Mouse (Mus musculus): Measurements from ENCODE around the gene Vwa7.

Gene Vwa7

DNA sequence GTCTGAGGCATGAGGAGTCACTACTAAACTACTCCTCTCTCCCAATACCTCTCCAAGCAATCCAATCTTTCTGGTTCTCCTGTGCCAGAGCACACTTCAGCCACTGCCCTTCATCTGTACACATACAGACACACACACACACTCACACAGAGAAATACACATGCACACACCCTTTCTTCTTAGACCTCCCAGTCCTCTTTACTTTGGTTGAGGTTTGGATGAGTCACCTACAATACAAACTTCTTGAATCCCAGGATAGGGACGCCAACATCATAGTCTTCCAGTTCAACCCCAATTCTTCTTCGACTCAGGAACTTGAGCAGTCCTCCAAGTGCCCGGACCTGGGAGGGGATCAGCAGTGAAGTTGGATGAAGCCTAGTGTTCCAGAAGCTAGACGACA, 27.4 kb downstream of the Vwa7 start:
- intact Hi-C loops (cut with DNase I), result no loop called here

DNA sequence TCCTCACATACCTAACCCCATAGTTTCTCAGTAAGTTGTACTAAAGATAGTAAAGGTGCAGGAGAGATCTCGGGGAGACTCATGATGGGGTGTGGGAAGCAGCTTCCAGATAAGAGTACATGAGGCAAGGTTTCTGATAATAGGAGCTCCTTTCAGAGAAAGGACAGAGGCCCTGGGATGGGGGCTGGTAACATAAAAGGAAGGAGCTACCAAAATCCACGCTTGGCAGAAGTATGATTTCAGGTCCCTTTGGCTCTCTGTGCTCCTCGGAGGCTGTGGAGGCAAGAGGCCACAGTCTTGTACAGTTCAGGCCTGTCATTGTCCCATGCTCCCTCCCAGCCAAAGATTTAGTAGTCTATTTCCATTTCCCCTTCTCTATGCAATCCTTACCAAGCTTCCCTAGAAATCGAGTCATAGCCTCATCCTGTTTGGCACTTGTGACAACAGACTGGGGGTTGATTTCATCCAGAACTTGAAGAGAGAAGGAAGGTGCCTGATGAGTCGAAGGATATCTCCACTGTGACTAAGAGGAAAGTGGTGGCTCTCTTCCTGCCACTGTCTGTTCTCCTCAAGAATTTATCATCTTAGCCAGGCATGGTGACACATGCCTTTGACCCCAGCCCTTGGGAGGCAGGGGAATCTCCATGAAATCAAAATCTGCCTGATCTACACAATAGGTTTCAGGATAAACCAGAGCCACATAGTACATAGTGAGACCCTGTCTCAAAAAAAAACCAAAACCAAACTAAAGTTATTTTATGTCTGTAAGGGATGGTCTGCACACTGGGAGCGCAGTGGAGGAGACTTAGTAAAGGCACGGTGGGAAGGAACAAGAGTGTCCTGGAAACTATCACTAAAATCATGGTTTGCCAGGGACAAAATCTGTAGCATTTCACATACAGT, 28.8 kb downstream of the Vwa7 start:
- intact Hi-C loops (cut with DNase I), result no loop called here

DNA sequence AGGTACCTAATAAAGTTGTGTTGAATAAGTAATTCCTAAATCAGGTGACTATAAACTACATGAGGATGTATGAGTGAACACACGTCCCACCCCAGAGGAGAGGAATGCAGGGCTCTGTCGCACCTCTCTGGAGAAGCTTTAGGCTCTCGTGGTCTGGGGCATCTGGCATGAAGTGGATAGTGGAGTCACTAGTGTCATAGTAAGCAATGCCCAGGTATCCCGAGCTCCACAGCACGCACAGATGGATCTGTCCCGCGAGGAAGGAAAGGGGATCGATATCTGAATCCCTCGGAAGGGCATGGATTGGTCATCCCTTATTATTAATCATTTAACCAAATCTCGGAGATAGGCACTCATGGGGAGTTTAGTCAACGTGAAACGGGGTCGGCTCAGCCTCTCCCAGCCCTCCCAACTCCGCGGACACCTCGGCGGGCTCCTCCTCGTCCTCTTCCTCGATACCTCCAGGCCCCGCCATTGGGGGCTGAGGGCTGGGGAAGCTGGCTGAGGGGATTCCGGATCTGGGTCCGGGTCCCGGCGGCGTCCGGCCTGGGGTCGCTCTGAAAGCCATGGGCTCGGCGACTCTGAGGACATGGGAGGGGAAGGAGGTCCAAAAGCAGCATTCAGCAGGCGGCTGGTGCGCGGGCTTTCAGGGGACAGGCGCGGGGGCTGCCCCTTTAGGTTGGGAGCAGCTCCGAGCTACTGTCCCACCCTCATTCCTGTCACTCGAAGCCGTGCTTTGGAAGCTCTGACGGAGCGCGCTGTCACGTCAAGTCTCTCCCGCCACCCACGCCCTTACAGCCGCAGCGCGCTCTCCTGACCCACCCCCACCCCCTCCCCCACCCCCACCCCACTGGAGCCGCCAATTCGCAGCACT, 29.7 kb downstream of the Vwa7 start:
- intact Hi-C loops (cut with DNase I), result no loop called here

DNA sequence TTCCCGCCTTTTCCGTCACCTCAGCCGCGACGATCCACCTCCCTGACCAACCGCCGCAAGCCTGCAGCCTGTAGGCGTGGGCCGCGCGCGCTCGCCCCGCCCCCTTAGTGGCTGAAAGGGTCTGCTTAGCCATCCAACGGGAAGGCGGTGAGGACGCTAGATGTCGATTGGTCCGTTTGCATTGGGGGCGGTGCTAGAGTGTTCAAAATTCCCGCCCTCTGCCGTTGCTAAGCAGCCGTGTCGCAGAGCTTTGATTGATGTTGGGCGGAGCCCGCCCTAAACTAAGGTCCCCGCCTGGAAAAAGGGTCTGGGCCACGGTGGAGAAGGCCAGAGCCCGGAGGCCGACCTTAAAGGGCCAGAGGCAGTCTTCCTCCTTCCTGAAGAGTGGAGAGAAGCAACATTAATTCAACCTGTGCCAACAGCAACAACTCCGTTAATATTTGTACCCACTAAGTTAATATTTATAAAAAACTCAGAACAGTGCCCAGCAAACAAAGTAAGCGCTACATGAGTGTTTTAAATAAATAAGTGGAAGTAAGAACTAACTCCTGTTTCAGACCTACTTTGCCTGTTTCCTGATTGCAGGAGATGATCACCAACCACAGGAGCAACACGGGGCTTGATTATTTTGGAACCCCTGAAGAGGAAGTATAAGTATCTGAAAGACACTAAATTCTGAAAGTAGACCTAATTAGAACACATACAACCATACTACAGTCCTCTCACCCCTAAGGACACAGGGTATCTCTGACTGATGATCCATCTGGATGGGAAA, 30.5 kb downstream of the Vwa7 start, which contains the start of gene Msh5:
TSS of gene Msh5 (minus strand) at position 65 of the 775 bp plus-strand sequence.
- intact Hi-C loops (cut with DNase I), result no loop called here

GRCm38 (mm10) chr17:35047688-35048087, 31.3 kb downstream of the Vwa7 start:
- intact Hi-C loops (cut with DNase I), result no loop called here

DNA sequence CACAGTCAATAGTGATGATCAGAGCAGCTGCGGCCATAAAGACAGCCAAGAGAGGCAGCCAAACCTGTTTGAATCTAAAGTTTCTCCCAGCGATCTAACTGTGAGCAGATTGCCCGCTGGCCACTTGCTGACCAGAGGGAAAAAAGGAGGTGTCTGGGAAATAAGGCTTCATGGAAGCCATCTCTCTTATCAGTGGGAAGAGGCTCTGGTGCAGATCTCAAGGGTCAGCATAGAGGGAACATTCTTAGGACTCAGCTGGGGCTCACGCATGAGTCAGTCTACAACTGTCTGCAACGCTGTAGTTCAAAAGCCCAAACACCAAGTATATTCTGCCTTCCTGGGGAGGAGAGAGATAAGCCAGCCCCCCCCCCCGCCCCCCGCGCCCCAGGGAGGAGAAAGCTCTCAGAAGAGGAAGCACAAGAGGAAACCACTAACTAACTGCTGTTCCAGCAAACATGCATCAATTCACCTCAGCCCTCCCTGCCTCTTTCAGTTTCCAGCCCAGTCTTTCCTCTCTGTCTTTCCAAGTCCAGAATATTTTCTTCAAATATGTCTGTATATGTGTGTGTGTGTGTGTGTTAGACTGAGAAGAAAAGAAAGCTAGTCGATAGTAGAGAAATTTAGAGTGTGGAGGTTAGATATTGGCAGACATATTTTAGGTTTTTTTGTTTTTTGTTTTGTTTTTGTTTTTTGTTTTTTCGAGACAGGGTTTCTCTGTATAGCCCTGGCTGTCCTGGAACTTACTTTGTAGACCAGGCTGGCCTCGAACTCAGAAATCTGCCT, 32.0 kb downstream of the Vwa7 start:
- intact Hi-C loops (cut with DNase I), result no loop called here

DNA sequence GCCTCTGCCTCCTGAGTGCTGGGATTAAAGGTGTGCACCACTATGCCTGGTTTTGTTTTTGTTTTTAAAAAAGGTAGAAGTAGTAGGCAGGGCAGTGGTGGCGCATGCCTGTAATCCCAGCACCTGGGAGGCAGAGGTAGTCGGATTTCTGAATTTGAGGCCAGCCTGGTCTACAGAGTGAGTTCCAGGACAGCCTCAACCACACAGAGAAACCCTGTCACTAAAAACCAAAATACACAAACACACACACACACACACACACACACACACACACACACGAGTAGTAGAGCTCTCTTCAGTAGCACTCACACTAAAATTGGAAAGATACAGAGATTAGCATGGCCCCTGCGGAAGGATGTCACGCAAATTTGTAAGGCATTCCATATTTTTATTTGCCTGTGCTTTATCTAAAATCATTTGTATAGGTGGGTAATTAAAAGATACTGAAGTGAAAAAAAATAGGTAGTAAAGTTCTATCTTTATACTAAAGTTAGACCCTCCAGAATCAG, 32.6 kb downstream of the Vwa7 start:
- intact Hi-C loops (cut with DNase I), result no loop called here

DNA sequence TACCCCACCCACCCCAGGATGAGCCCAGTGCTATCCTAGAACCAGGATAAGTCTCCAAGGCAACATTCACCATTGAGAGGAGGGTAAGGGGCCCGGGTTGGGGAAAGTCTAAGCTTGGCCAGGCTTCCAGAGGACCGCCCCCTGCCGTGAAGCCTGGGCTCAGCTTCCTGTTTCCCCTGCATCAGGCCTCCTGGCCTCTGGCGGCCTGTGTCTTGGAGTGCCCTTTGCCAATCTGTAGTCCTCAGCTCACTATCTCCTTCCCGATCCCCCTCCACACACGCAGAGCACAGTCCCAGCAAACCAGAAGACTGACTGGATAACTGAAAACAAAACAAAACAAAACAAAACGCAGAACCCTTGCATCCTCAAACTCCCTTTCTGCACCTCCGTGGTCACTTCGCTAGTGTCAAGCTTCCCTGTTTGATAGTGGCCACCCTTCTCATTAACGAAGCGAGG, 33.2 kb downstream of the Vwa7 start, which contains the start of gene Clic1:
TSS of gene Clic1 (plus strand) at position 406 of the 456 bp plus-strand sequence.
- intact Hi-C loops (cut with DNase I), result no loop called here

DNA sequence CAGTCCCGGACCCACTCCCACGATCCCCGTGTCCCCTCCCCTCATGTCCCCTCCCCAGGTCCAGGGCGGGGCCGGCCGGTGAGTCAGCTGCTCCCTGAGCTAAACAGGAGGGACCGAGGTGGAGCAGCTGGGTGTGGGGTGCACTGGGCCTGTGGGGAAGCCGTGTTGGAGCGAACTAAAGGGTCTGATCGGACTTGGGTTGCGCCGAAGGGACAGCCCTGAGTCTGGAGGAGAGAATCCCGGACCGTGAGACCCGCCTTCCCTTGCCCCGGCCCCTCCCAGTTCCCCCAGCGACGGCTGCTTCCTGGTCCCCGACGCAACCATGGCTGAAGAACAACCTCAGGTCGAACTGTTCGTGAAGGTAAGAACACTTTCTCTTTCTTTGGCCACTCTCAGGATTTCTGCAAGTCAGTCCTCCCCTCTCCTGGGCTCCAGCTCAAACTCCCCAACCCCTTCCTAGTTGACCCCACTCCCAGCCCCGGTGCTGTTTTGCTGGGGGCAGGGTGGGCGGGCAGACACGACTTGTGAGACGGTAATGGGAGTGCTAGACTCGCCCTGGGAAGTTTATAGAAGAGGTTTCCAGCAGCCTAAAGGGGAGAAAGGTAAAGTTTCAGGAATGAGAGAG, 33.9 kb downstream of the Vwa7 start:
- intact Hi-C loops (cut with DNase I), result no loop called here

DNA sequence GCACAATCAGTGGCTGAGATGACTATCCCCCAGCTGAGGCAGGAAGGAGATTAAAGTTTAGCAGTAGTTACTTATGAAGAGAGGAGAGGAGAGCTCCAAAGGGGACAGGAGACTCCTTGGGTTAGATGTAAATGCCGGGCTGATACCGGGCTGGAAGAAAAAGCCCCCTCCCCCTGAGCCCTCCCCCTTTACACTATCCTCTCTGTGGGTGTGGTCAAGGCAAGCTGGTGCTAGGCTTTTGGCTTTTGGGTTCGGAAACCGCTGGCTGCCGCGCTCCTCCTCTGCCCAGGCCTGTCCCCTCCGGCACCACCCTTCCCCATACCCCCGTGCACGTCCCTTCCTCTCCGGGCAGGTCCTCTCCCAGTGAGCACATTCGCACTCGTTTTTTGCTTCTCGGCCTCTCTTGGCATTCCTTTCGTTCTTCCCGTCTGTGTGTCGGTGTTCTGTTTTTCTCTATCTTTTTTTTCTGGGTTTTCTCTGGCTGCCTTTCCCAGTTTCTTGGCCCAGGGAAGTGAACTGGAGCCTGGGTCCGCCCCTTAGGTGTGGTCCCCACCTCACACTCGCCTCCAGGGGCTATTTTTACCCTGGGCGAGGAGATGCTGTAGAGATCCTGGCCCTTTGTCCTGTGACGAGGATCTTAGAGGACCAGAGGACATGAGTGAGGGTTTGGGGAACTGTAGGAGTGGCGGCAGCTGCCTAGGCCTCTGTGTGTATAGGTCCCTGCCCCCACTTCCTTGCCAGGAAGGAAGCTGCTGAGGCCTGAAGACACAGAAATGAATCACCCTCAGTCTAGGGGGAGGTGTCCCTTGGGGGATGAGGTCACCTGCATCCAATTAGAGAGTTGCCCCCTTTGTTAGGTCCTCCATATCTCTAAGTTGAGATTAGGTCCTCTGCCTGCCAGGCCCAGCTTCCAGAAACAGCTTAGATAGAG, 35.0 kb downstream of the Vwa7 start:
- intact Hi-C loops (cut with DNase I), result no loop called here

DNA sequence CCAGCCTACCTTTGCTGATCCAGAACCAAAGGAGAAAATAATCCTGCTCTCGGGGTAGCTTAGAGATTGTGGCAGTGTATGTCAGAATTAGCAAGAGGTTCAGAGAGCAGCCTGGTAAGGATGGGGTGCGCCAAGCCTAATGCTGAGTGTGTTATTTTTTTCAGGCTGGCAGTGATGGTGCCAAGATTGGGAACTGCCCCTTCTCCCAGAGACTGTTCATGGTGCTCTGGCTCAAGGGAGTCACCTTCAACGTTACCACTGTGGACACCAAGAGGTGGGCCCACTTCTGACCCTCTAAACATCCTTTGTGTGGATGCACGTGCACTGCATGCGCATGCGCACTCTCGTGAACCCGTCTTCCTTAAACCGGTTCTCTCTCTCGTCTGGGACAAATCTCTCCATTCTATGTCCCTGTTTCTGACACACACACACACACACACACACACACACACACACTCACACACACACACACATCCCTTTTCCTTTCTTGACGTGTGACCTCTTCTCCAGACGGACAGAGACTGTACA, 36.0 kb downstream of the Vwa7 start:
- intact Hi-C loops (cut with DNase I), result no loop called here

DNA sequence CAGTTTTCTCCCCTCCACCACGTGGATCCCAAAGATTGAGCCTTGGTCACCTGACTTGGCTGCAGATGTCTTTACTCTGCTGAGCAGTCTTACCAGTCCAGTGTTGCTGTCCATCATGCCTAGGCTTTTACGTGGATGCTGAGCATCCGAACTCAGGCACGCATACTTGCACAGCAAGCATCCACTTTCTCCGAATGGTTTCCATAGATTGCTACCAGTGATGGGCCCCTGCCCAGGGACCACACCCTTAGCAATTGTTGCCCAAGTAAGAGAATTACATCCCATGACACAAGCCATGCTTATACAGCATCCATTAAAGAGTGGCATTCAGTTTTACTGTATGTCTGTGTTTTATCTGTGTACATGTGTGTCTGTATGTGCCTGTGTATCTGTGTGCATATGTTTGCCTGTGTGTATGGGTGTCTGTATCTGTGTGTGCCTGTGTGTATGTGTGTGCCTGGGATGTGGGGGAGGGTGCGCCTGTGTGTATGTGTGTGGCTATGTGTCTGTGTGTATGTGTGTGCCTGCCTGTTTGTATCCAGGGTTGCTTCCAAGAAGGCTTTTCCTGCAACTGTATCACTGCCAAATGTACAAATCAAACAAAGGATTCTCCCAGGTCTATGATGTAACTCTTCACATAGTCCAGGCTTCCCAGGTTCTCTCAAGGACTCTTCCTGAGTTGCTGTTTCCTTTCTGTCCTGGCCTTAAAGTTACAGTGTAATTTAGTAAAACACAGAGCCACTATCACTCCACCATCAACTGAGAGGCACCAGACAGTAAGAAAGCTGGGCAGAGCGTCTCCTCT, 39.5 kb downstream of the Vwa7 start:
- intact Hi-C loops (cut with DNase I), result no loop called here

GRCm38 (mm10) chr17:35057090-35057489, 40.7 kb downstream of the Vwa7 start:
- intact Hi-C loops (cut with DNase I), result no loop called here

DNA sequence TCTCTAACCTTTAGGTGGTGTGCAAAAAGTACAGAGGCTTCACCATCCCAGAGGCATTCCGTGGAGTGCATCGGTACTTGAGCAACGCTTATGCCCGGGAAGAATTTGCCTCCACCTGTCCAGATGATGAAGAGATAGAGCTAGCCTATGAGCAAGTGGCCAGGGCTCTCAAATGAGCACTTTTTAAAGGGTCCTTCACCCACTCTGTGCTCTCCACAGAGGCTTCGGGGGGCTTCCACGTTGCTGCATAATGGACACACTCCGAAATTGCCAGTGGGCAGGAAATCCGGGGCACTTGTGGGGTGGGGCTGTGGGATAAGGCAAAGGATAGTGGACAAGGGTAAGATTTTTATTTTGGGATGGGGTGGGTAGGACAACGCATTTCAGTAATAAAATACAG, 41.9 kb downstream of the Vwa7 start:
- intact Hi-C loops (cut with DNase I), result no loop called here

GRCm38 (mm10) chr17:35058911-35059892, 42.8 kb downstream of the Vwa7 start, which contains the start of gene Ddah2:
Ddah2 (plus strand) TSS chr17:35059035.
- intact Hi-C loops (cut with DNase I), result no loop called here

GRCm38 (mm10) chr17:35060071-35060470, 43.7 kb downstream of the Vwa7 start:
- intact Hi-C loops (cut with DNase I), result loop anchor here (5.0 kb wide), 1 partner anchor 38 kb away; no protein-coding TSS in a partner anchor

All from adrenal gland (tissue).